Mouse (Mus musculus) lung, postnatal 0 days (tissue): Measurements from ENCODE around the gene Slc25a13. TPM values are rescaled to one million over a fixed set of nuclear protein-coding genes. Genes with fewer than 3 reads are reported as not detected.

Experiments
- ATAC-seq: fragments of 200-750 bp; cut with Nextera tagmentation; 2 replicates; pipeline ENCODE4 v1.8.0; 2017; ENCODE audit warnings: moderate library complexity
- DNase-seq: peaks from one replicate; pipeline ENCODE4 v3.0.0-alpha.2; 2016; ENCODE audit warnings: low spot score
- H3K27ac ChIP-seq: fragments of 300-500 bp; sonication (generic); 2 replicates; pipeline ENCODE4 v1.5.1; 2014; ENCODE audit warnings: antibody characterized with exemption, mild to moderate bottlenecking, low read length, mixed read lengths
- H3K27me3 ChIP-seq: fragments of 300-500 bp; sonication (generic); replicated peaks from 2 replicates; pipeline ENCODE4 v1.6.1; 2014; ENCODE audit warnings: low read length, mixed read lengths; ENCODE audit not compliant: insufficient read depth
- H3K36me3 ChIP-seq: fragments of 300-500 bp; sonication (generic); 2 replicates; pipeline ENCODE4 v1.6.1; 2014; ENCODE audit warnings: low read length, mixed read lengths; ENCODE audit not compliant: insufficient read depth
- H3K4me1 ChIP-seq: fragments of 300-500 bp; sonication (generic); 2 replicates; pipeline ENCODE4 v1.6.1; 2014; ENCODE audit warnings: antibody characterized with exemption, low read depth, low read length, mixed read lengths; ENCODE audit not compliant: insufficient read depth
- H3K4me2 ChIP-seq: fragments of 300-500 bp; sonication (generic); replicated peaks from 2 replicates; pipeline ENCODE4 v1.6.1; 2014; ENCODE audit warnings: low read depth, mild to moderate bottlenecking, low read length, moderate library complexity, mixed read lengths
- H3K4me3 ChIP-seq: fragments of 300-500 bp; sonication (generic); 2 replicates; pipeline ENCODE4 v1.5.1; 2014; ENCODE audit warnings: low read depth, low read length
- H3K9ac ChIP-seq: fragments of 300-500 bp; sonication (generic); replicated peaks from 2 replicates; pipeline ENCODE4 v1.6.1; 2014; ENCODE audit warnings: low read depth, mild to moderate bottlenecking
- H3K9me3 ChIP-seq: fragments of 300-500 bp; sonication (generic); 2 replicates; pipeline ENCODE4 v1.6.1; 2016; ENCODE audit warnings: low read length, mixed read lengths
- CTCF ChIP-seq: IDR thresholded peaks from 2 replicates; pipeline ENCODE4 v1.5.1; 2016; ENCODE audit warnings: antibody characterized with exemption, mild to moderate bottlenecking
- EP300 ChIP-seq: IDR thresholded peaks from 2 replicates; pipeline ENCODE4 v1.6.1; 2016; ENCODE audit warnings: antibody characterized with exemption, mild to moderate bottlenecking, control low read depth
- WGBS: fragments of 180-500 bp; shearing (Covaris S2); extraction: QIAGEN DNeasy Blood & Tissue Kit; methylation state at CpG from one replicate; pipeline ENCODE4 v1.1.7; 2014; 5-methylcytosine and 5-hydroxymethylcytosine counted together
- polyA plus RNA-seq: library from polyadenylated mRNA; unstranded; fragments of >200 nt; fragmentation: Nextera tagmentation; extraction: Ambion mirVana; gene quantifications from 2 replicates; pipeline ENCODE4 v1.2.1, GENCODE M21; 2015

Gene Slc25a13
- polyA plus RNA-seq, 1 experiment from 2014 or later, result 7.1 TPM

DNA sequence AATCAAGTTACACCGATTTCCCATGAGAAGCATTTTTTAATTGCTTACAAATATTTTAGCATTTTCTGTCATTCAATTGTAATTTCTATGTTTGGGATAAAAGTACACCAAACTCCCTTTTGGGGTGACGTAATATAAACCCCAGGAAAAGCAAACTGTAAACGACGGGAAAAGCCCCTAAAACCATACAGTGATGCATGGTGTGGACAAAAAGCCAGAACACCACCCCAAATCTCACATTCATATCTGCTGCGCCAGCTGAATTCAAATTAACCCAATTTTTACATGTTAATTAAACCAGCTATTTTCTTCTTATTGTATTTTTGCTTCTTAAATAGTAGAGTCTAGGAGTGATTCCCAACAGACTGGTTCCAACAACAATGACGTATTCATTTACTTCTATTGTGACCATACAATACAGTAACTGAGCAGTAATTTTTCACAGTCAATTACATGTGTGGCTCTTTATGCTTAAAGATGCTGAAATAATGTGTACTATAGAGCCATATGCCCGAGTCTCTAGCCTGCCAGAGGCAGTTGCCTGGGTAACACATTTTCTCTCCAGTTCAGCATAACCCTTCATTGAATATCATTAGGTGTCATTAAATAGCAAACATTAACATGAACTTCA is 53.9 kb downstream of the Slc25a13 start:
- DNase-seq, result no peak
- H3K27me3 ChIP-seq, result no peaks in the 10 kb centered on the region
- no peaks in the 10 kb centered on the region for H3K4me1 ChIP-seq
- no peak for TF ChIP-seq EP300
- no peaks in the 10 kb centered on the region for H3K9me3 ChIP-seq
- 86% methylated on average over 7 of the region's 7 CpGs for WGBS
- H3K27ac ChIP-seq, result no peak overlapping the region
- H3K4me2 ChIP-seq, result no peak overlapping the region
- no peak overlapping the region for H3K9ac ChIP-seq
- no peak overlapping the region for H3K4me3 ChIP-seq
- no peak for ATAC-seq
- H3K36me3 ChIP-seq, result no peaks in the 10 kb centered on the region

DNA sequence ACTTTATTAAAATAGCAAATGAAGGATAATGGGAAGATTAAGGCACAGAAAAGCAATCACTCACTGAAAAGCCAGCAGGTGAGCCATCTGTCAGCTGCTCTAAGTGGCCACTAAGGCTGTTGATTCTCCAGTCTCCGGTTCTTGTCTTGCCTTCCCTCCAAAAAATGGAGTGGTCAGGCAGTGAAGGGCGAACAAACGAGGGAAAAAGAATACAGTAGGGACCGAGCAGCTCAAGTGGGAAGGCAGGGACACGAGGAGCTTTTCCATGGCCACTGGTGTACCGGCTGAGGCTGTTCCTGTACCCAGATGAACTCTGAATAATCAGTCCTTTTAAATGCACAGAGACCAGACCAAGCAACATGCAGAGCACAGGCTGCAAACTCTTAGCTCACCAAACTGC is 54.8 kb downstream of the Slc25a13 start:
- ATAC-seq, result no peak
- H3K4me1 ChIP-seq, result no peaks in the 10 kb centered on the region
- no peak overlapping the region for H3K9ac ChIP-seq
- H3K9me3 ChIP-seq, result no peaks in the 10 kb centered on the region
- 74% methylated on average over 6 of the region's 6 CpGs for WGBS
- no peak overlapping the region for H3K4me3 ChIP-seq
- no peak for DNase-seq
- no peak overlapping the region for H3K4me2 ChIP-seq
- H3K27ac ChIP-seq, result no peak overlapping the region
- H3K27me3 ChIP-seq, result no peaks in the 10 kb centered on the region
- TF ChIP-seq CTCF (no peak), EP300 (no peak)
- no peaks in the 10 kb centered on the region for H3K36me3 ChIP-seq

DNA sequence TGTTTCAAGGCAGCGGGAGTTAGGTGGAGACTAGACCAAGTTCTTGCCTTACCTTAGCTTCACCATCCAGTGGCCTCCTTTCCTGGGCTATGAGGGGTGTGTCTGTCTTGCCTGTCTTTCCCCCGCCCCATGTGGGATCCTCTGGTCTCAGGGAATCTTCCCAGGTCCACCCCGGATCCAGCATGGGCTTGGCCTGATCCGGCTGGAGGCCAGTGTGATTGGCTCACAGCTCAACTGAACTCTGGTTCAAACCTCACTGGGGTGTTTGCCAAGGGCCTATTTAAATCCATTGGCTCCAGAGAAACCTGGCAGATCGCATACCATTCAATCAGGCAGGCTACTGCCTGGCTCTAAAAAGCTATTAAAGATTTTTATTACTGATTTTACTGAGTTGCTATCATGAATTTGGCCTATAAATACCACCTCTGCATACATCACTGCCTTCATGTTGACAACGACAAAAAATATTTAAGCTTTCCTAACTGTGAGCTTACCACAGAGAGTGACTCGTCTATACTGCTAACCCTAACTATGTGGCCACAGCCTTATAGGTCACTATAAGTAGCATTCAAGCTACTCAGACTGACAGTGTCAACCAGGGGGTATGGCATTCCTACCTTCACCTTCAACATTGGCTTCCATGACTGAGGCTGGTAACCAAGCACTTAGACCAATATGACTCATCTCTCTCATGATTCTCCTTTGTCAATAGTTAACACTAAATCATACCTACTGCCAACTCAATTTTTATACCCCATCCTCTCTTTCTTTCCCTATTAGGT is 56.1 kb downstream of the Slc25a13 start:
- Histone ChIP-seq H3K4me2 (no peak overlapping the region), H3K4me3 (no peak overlapping the region), H3K4me1 (no peaks in the 10 kb centered on the region), H3K27me3 (no peaks in the 10 kb centered on the region), H3K9me3 (no peaks in the 10 kb centered on the region), H3K36me3 (no peaks in the 10 kb centered on the region), H3K9ac (no peak overlapping the region), H3K27ac (no peak overlapping the region)
- ATAC-seq (no peak), DNase-seq (no peak)
- WGBS, result 81% methylated on average over 7 of the region's 7 CpGs
- no peak for TF ChIP-seq EP300
- TF ChIP-seq CTCF, result no peak

DNA sequence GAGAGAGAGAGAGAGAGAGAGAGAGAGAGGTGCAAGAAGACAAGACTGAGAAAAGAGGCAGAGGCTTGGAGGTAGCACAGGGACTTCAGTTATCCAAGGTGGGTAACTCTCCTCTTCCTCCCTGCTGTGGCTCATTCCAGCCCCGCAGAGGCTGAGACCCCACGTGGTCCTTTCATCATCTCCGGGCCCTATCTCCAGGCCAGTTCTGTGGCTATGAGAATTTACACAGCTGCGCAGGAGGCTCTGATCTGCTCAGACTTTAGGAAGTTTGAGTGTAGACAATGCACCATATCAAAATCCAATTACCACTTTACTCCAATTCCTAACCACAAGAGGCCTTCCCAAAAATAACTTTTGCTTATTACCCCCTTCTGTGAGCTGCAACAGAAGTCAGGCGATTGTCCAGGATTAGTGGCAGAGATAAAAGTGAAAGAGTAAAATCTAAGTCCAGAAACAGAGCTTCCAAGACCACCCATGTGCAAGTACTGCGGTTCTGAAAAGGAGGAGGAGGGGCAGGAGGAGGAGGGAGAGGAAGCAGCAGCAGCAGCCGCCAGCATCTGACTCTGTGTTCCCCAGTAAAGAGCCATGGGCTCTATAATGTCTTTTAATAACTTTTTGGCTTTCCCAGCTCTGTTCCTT is 57.6 kb downstream of the Slc25a13 start:
- Histone ChIP-seq H3K4me3 (no peak overlapping the region), H3K4me1 (no peaks in the 10 kb centered on the region), H3K9me3 (no peaks in the 10 kb centered on the region), H3K27me3 (no peaks in the 10 kb centered on the region), H3K27ac (no peak overlapping the region), H3K9ac (no peak overlapping the region), H3K4me2 (no peak overlapping the region), H3K36me3 (no peaks in the 10 kb centered on the region)
- ATAC-seq (no peak), DNase-seq (peak; percentile 19)
- WGBS, result 37% methylated on average over 7 of the region's 7 CpGs
- no peak for TF ChIP-seq CTCF

DNA sequence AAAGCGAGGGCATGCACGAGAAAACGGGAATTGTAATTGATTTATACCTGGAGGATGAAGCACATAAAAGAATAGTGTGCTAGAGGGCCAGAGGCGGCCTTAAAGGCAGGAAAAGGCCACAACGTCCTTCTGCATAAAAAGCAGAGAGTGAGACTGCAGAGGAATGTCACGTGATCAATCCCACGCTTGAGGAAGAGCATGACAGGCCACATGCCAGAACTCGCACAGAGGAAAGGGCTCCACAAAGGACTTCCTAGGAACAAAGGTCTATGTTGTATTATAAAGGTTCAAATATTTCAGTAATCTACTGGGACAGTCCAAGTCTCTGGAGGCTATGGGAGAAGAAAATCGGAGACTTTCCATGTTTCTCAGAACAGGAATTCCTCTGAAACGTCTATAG is 63.5 kb downstream of the Slc25a13 start:
- Histone ChIP-seq H3K9ac (no peak overlapping the region), H3K27me3 (no peaks in the 10 kb centered on the region), H3K4me2 (no peak overlapping the region), H3K36me3 (no peaks in the 10 kb centered on the region), H3K4me1 (peaks cover 4% of the 10 kb centered on the region), H3K9me3 (no peaks in the 10 kb centered on the region), H3K4me3 (no peak overlapping the region), H3K27ac (no peak overlapping the region)
- ATAC-seq (no peak), DNase-seq (peak; percentile 22)
- WGBS, result 48% methylated on average over 10 of the region's 10 CpGs
- TF ChIP-seq CTCF (no peak), EP300 (no peak)

DNA sequence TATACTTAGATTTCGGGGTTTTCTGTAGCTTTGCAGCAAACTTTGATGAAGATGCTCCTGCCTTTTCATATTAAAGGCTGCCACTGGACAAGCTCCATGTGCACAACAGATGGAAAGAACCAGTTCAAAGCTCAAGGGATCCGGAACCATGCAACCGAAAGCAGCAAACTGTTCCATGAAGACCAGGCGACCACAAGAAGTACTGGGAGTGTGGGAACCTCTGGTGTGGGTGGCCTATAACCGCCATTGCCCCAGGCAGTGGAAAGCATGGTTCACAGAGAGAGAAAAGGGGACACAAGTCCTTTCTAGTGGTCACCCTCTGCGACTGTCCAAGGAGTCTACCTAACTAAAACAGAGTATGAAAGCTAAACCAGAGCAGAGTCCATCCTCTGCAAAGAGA is 66.2 kb downstream of the Slc25a13 start:
- no peak overlapping the region for H3K4me2 ChIP-seq
- H3K9me3 ChIP-seq, result no peaks in the 10 kb centered on the region
- no peaks in the 10 kb centered on the region for H3K36me3 ChIP-seq
- WGBS, result 97% methylated on average over 6 of the region's 6 CpGs
- H3K4me1 ChIP-seq, result peaks cover 4% of the 10 kb centered on the region
- no peak for TF ChIP-seq EP300
- no peak for TF ChIP-seq CTCF
- ATAC-seq (no peak), DNase-seq (no peak)
- H3K27me3 ChIP-seq, result no peaks in the 10 kb centered on the region
- H3K4me3 ChIP-seq, result no peak overlapping the region
- H3K27ac ChIP-seq, result no peak overlapping the region
- no peak overlapping the region for H3K9ac ChIP-seq
